Mouse (Mus musculus) brain, embryonic 14.5 days (tissue): ENCODE measurements around the gene Ablim1.

Experiments used
- CTCF ChIP-seq: fragments of 200-500 bp; IDR thresholded peaks from 2 replicates; pipeline ENCODE4 v1.5.1; 2012; ENCODE audit warnings: inconsistent platforms, mild to moderate bottlenecking, moderate library complexity, borderline replicate concordance; ENCODE audit not compliant: insufficient read depth, insufficient read length; ENCODE audit errors: extremely low read depth
- POLR2A ChIP-seq: fragments of 200-500 bp; IDR thresholded peaks from 2 replicates; pipeline ENCODE4 v1.6.1; 2012; ENCODE audit warnings: mild to moderate bottlenecking, inconsistent platforms, borderline replicate concordance; ENCODE audit not compliant: poor library complexity, insufficient read depth, insufficient read length, severe bottlenecking; ENCODE audit errors: extremely low read depth

DNA sequence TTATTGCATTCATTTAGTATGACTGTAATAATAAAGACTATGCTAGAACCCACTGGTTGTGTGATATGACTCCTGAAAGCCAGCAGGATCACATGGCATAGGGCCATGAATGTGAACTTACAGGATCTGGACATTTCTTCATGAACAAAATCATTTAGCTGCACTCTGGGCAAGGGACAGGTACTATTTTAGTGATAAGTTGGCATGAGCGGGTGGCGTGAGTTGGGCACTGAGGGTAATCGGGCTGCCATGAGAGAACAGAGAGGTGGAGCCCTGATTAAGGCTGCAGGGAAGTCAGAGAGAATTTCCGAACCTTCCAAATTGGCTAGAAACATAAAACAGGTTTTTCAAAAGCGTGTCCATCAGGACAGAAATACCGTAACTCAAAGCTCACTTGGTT lies 37.7 kb downstream of the Ablim1 start:
- TF ChIP-seq CTCF (no peak), POLR2A (no peak)
